Mouse (Mus musculus) hindbrain, embryonic 16.5 days (tissue): Measurements from ENCODE around the gene Gtf2f1. TPM values are rescaled to one million over a fixed set of nuclear protein-coding genes. Genes with fewer than 3 reads are reported as not detected.

Experiments
- ATAC-seq: fragments of 200-750 bp; cut with Nextera tagmentation; 2 replicates; pipeline ENCODE4 v1.8.0; 2017; ENCODE audit warnings: moderate TSS enrichment, moderate library complexity
- H3K27ac ChIP-seq: fragments of 300-500 bp; sonication (generic); 2 replicates; pipeline ENCODE4 v1.5.1; 2014; ENCODE audit warnings: low read depth, mild to moderate bottlenecking, control low read depth, low read length, moderate library complexity
- H3K27me3 ChIP-seq: fragments of 300-500 bp; sonication (generic); replicated peaks from 2 replicates; pipeline ENCODE4 v1.6.1; 2014; ENCODE audit warnings: low read length; ENCODE audit not compliant: control insufficient read depth, insufficient read depth
- H3K36me3 ChIP-seq: fragments of 300-500 bp; sonication (generic); 2 replicates; pipeline ENCODE4 v1.6.1; 2014; ENCODE audit warnings: mild to moderate bottlenecking, low read length, moderate library complexity, mixed read lengths; ENCODE audit not compliant: control insufficient read depth, insufficient read depth
- H3K4me1 ChIP-seq: fragments of 300-500 bp; sonication (generic); 2 replicates; pipeline ENCODE4 v1.6.1; 2014; ENCODE audit warnings: low read depth, low read length; ENCODE audit not compliant: control insufficient read depth, insufficient read depth
- H3K4me2 ChIP-seq: fragments of 300-500 bp; sonication (generic); 2 replicates; pipeline ENCODE4 v1.6.1; 2014; ENCODE audit warnings: mild to moderate bottlenecking, low read length, control low read depth, moderate library complexity
- H3K4me3 ChIP-seq: fragments of 300-500 bp; sonication (generic); 2 replicates; pipeline ENCODE4 v1.5.1; 2014; ENCODE audit warnings: mild to moderate bottlenecking, low read length, control low read depth, moderate library complexity
- H3K9ac ChIP-seq: fragments of 300-500 bp; sonication (generic); 2 replicates; pipeline ENCODE4 v1.6.1; 2014; ENCODE audit warnings: low read depth, mild to moderate bottlenecking, control low read depth, low read length, moderate library complexity
- H3K9me3 ChIP-seq: fragments of 300-500 bp; sonication (generic); 2 replicates; pipeline ENCODE4 v1.6.1; 2014; ENCODE audit warnings: mild to moderate bottlenecking, low read length, moderate library complexity; ENCODE audit not compliant: control insufficient read depth
- WGBS: fragments of 180-500 bp; shearing (Covaris S2); extraction: QIAGEN DNeasy Blood & Tissue Kit; methylation state at CpG from one replicate; pipeline ENCODE4 v1.1.7; 2014; 5-methylcytosine and 5-hydroxymethylcytosine counted together
- polyA plus RNA-seq: library from polyadenylated mRNA; unstranded; fragments of >200 nt; fragmentation: Nextera tagmentation; extraction: Ambion mirVana; gene quantifications from 2 replicates; pipeline ENCODE4 v1.2.1, GENCODE M21; 2015

The Gtf2f1 gene
- polyA plus RNA-seq, 1 experiment from 2014 or later = 60.2 TPM

DNA sequence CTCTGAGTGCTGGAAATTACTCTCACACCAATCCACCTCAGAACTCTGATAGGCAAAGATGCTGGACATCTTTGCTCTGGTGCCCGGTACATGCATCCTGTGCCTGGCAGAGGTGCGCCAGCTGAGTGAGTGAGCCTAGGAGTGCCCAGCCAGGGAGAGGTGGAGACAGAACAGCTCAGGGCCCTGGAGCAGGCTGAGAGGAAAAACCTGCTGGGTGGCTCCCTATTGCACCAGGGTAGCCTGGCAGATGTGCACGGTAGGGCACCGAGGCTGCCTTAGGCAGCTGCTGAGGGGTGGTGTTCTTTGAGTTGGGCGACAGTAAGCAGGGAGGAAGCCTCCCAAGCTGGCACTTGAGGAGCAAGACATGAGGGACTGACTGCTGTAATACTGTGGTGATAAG is 29.1 kb downstream of the Gtf2f1 start, which contains the start of gene Acer1:
Gene Acer1, minus strand, starts transcription at position 114 of the 400 bp plus-strand sequence.
- H3K9me3 ChIP-seq = no peaks in the 10 kb centered on the region
- H3K4me3 ChIP-seq = no peak within 1 kb of the TSS
- no peaks in the 10 kb centered on the region for H3K27me3 ChIP-seq
- no peaks in the 10 kb centered on the region for H3K36me3 ChIP-seq
- H3K4me2 ChIP-seq = no peak within 1 kb of the TSS
- ATAC-seq = no peak
- H3K27ac ChIP-seq = no peak within 1 kb of the TSS
- WGBS = 72% methylated on average over 5 of the region's 5 CpGs
- no peak within 1 kb of the TSS for H3K9ac ChIP-seq
- H3K4me1 ChIP-seq = no peaks in the 10 kb centered on the region

DNA sequence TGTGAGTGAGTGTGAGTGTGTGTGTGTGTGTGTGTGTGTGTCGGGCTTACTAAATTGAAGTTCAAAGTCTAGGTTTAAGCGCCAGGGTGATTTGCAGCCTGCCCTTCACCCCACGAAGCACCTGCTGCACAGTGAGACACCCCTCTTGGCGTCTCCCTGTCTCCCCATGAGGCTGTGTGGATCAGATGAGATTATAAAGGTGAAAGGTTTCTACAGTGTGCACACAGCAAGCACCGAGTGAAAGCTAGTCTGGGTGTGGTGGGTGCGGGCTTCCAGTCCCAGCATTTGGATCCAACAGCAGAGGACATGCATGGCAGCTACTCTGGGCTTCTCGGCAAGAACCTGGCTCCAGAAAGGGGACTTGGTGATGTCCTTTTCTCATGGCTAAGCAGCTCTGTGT is 30.0 kb downstream of the Gtf2f1 start:
- Histone ChIP-seq H3K4me1 (no peaks in the 10 kb centered on the region), H3K36me3 (no peaks in the 10 kb centered on the region), H3K27ac (no peak overlapping the region), H3K27me3 (no peaks in the 10 kb centered on the region), H3K4me2 (no peak overlapping the region), H3K4me3 (no peak overlapping the region), H3K9me3 (no peaks in the 10 kb centered on the region), H3K9ac (no peak overlapping the region)
- WGBS = 84% methylated on average over 7 of the region's 7 CpGs
- ATAC-seq = no peak

DNA sequence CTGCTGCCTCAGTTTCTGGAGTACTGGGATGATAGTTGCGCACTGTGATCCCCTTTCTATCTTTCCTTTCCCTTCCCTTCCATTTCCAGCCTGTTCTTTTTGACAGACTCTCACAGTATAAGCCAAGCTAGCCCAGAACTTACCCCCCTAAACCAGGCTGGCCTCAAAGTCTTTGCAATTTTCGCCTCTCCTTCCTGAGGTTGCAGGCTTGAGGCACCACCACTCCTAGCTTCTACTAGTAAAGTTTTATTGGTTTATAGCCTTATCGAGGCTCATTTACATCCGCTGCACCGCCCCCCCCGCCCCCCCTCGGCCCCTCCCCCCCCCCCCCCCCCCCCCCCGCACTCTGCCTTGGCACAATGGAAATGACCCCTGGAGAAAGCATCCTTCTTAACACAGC is 31.6 kb downstream of the Gtf2f1 start:
- Histone ChIP-seq H3K9me3 (no peaks in the 10 kb centered on the region), H3K9ac (no peak overlapping the region), H3K36me3 (no peaks in the 10 kb centered on the region), H3K4me3 (no peak overlapping the region), H3K27ac (no peak overlapping the region), H3K4me2 (no peak overlapping the region), H3K4me1 (no peaks in the 10 kb centered on the region), H3K27me3 (no peaks in the 10 kb centered on the region)
- 30% methylated on average over 7 of the region's 8 CpGs for WGBS
- no peak for ATAC-seq

DNA sequence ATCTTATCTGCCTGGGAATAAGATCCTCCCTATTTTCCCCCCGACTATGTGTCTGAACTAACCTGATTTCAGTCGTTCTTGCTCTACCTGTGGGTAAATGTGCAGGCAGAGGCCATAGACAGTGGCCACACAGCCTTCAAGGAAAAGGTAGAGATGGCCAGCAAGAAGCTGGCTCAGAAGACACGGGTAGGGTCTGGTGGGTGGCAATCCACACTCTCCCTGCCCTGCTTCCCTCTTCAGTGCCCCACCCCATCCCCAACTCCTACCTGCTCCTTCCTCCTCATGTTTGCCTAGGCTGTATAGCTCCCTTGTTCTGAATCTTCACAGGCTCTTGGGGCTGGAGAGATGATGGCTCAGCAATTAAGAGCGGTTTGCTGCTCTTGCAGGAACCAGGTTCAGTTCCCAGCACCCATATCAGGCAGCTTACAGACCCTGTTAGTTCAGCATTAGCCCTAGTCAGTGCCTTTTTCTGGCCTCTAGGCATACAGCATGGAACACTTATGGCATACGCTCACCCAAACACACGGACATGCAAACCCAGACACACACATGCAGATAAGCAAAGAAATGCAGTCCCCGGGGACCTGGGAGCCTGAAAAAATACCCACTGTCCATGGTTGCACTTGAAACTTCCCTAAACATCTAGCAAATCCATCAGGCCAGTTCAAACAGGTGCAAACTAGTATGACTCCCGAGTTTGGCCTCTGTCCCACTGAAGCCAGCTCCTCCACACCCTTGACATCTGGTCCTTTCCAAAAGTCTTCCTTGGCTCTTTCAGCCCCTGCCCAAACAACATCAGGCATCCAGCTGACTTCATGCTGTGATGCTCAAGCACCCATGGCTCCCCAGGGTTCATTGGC is 34.3 kb downstream of the Gtf2f1 start:
- H3K27ac ChIP-seq = no peak overlapping the region
- H3K9ac ChIP-seq = no peak overlapping the region
- H3K36me3 ChIP-seq = no peaks in the 10 kb centered on the region
- H3K27me3 ChIP-seq = no peaks in the 10 kb centered on the region
- no peak overlapping the region for H3K4me3 ChIP-seq
- no peak for ATAC-seq
- no peak overlapping the region for H3K4me2 ChIP-seq
- H3K4me1 ChIP-seq = no peaks in the 10 kb centered on the region
- 77% methylated on average over 8 of the region's 8 CpGs for WGBS
- no peaks in the 10 kb centered on the region for H3K9me3 ChIP-seq

DNA sequence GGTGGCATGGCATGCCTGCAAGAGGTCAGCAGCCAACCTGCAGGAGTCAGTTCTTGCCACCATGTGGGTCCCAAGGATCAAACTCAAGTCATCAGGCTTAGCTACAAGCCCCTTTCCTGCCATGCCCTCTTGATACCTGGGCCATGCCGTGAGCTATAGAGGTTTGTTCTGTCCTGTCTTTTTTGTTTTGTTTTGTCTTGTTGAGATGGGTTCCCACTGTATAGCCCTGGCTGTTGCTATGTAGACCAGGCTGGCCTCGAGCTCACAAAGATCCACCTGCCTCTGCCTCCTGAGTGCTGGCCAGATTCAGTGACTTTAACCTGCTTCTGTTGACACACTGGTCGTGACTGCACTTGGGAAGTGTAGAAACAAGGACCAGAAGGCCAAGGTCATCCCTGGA is 35.7 kb downstream of the Gtf2f1 start:
- ATAC-seq = no peak
- H3K4me2 ChIP-seq = no peak overlapping the region
- H3K4me1 ChIP-seq = no peaks in the 10 kb centered on the region
- no peak overlapping the region for H3K4me3 ChIP-seq
- no peaks in the 10 kb centered on the region for H3K36me3 ChIP-seq
- no peak overlapping the region for H3K9ac ChIP-seq
- no peak overlapping the region for H3K27ac ChIP-seq
- no peaks in the 10 kb centered on the region for H3K9me3 ChIP-seq
- 82% methylated on average over 3 of the region's 3 CpGs for WGBS
- H3K27me3 ChIP-seq = no peaks in the 10 kb centered on the region

DNA sequence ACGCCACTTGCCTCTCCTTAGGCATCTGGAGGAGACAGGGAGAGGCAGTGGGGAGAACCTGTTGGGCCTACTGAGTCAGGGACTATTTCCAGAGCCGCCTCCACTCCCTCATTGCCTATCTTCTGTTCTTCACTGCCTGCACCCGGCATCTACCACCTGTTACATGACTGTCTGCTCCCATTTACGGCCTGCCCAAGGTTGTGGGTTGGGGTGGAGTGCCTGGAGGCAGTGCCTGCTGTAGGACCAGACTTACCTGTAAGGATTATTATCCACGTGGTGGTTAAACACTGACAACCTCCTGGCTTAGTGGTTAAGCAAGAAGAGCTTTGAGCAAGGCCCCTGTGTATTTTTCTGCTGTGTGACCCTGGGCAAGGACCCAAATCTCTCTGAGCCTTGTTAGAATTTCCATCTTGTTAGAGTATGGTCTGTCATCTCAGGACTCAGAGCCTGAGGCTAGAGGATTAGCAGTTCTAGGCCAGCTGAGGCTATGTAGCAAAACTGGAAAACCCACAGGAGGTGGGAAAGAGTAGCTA is 36.3 kb downstream of the Gtf2f1 start:
- Histone ChIP-seq H3K9me3 (no peaks in the 10 kb centered on the region), H3K27me3 (no peaks in the 10 kb centered on the region), H3K4me3 (no peak overlapping the region), H3K9ac (no peak overlapping the region), H3K36me3 (no peaks in the 10 kb centered on the region), H3K4me2 (no peak overlapping the region), H3K4me1 (no peaks in the 10 kb centered on the region), H3K27ac (no peak overlapping the region)
- no peak for ATAC-seq
- 77% methylated on average over 5 of the region's 5 CpGs for WGBS

DNA sequence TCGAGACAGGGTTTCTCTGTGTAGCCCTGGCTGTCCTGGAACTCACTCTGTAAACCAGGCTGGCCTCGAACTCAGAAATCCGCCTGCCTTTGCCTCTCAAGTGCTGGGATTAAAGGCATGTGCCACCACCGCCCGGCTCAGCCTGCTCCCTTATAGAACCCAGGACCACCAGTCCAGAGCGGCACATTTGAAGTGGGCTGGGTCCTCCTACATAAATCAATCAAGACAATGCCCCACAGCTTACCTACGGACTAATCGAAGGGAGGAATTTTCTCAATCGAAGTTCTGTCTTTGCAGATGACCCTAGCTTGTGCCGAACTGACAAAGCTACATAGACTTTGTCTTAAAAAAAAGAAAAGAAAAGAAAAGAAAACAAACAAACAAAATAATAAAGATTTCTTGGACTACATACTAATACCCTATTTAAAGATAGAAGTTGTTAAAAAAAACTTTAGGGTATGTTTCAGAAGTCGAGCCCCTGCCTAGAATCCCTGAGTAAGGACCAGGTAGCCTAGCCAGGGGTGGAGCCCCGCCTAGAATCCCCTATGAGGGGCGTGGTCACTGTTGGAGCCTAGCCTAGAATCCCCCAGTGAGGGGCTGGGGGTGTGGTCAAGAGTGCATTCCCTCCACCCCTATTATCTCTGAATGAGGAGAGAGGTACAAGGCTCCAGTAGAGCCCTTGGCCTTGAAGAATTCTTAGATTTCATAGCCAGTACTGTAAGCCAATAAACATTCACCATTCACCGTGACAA is 37.0 kb downstream of the Gtf2f1 start:
- WGBS = 70% methylated on average over 13 of the region's 14 CpGs
- no peaks in the 10 kb centered on the region for H3K27me3 ChIP-seq
- no peak overlapping the region for H3K9ac ChIP-seq
- ATAC-seq = no peak
- no peaks in the 10 kb centered on the region for H3K9me3 ChIP-seq
- no peak overlapping the region for H3K27ac ChIP-seq
- no peak overlapping the region for H3K4me2 ChIP-seq
- no peaks in the 10 kb centered on the region for H3K4me1 ChIP-seq
- H3K4me3 ChIP-seq = no peak overlapping the region
- no peaks in the 10 kb centered on the region for H3K36me3 ChIP-seq

DNA sequence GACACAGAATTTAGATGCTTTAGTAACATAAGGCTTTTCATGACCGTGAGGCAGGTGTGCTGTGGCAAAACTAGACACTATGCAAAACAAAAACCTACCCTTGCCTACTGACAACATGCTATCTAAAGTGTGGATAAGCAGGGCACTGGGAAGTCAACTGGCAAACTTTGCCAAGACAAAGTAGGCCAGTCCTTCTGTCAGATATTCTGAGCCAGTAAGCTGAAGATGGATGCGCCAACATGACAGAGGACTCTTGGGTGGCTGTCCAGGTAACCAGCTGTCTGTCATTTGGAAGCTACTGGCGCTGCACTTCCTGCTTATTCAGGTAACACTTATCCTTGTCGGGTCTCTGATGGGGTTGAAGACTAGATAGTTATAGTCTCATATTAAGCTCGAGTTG is 41.0 kb downstream of the Gtf2f1 start:
- Histone ChIP-seq H3K27ac (no peak overlapping the region), H3K27me3 (no peaks in the 10 kb centered on the region), H3K4me3 (no peak overlapping the region), H3K36me3 (no peaks in the 10 kb centered on the region), H3K4me2 (no peak overlapping the region), H3K9me3 (no peaks in the 10 kb centered on the region), H3K9ac (no peak overlapping the region), H3K4me1 (no peaks in the 10 kb centered on the region)
- 64% methylated on average over 5 of the region's 5 CpGs for WGBS
- ATAC-seq = no peak

DNA sequence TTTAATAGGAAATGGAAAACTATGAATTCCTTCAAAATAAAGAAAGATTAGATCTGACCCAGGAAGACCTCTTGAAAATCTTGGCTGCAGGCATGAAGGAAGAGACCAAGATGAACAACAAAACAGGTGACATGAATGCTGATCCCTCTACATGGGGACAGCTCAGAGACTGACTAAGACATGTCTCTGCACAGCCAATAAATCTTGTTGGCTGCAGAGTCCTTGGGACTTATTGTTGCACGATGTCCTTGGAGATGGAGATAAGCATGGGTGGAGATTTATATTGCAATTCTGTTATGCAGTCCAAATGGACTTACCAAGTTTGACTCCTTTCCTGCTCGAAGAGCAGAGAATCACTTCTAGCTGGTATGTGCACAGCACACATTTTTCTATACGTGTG is 41.8 kb downstream of the Gtf2f1 start:
- Histone ChIP-seq H3K27ac (no peak overlapping the region), H3K4me1 (no peaks in the 10 kb centered on the region), H3K27me3 (no peaks in the 10 kb centered on the region), H3K4me3 (no peak overlapping the region), H3K4me2 (no peak overlapping the region), H3K9me3 (no peaks in the 10 kb centered on the region), H3K36me3 (no peaks in the 10 kb centered on the region), H3K9ac (no peak overlapping the region)
- 63% methylated on average over 3 of the region's 3 CpGs for WGBS
- no peak for ATAC-seq
